Mouse (Mus musculus): ENCODE results near the gene Pcca. TPM values are rescaled to one million over a fixed set of nuclear protein-coding genes. Genes with fewer than 3 reads are reported as not detected.

Pcca gene
- 27.6 and 32.1 TPM in 2 replicates for polyA plus RNA-seq (2016; fragmentation: Nextera tagmentation; extraction: Ambion mirVana)

GRCm38 (mm10) chr14:122534017-122534924 lies at the start of gene Pcca:
Gene Pcca, plus strand, starts transcription at chr14:122534324.
- 1% methylated on average over 54 of the region's 54 CpGs for WGBS
- peak; percentile 98 for DNase-seq (ENCODE audit: low spot score)
- 0 out of 2 replicates have a peak, but pooled peaks cover 3% of the 10 kb centered on the region for H3K4me1 ChIP-seq

GRCm38 (mm10) chr14:122484458-122484843 lies 49.7 kb upstream of the Pcca start:
- Histone ChIP-seq H3K4me3 (no peak overlapping the region), H3K9me3 (no peaks in the 10 kb centered on the region), H3K27ac (no peak overlapping the region), H3K4me1 (no peaks in the 10 kb centered on the region), H3K36me3 (no peaks in the 10 kb centered on the region), H3K27me3 (ENCODE audit: insufficient read depth, poor library complexity, severe bottlenecking) (peaks cover 100% of the 10 kb centered on the region)
- WGBS: 8% methylated on average over 4 of the region's 4 CpGs
- DNase-seq (ENCODE audit: low spot score): peak; percentile 63

More at GRCm38 (mm10) chr14:122534017-122534924, at the start of gene Pcca:
- H3K36me3 ChIP-seq: no peaks in the 10 kb centered on the region
- H3K27ac ChIP-seq: peak within 1 kb of the TSS; percentile 88
- peak within 1 kb of the TSS; percentile 78 for H3K4me3 ChIP-seq
- H3K27me3 ChIP-seq (ENCODE audit: insufficient read depth, poor library complexity, severe bottlenecking): no peaks in the 10 kb centered on the region
- H3K9me3 ChIP-seq: no peaks in the 10 kb centered on the region

- H3K27me3 ChIP-seq (ENCODE audit: insufficient read depth, poor library complexity, severe bottlenecking): peaks cover 99% of the 10 kb centered on the region
- WGBS: under 1% methylated on average over 24 of the region's 24 CpGs
- DNase-seq (ENCODE audit: low spot score): peak; percentile 73
- H3K4me3 ChIP-seq: no peak overlapping the region
- H3K4me1 ChIP-seq: no peaks in the 10 kb centered on the region
- H3K9me3 ChIP-seq: no peaks in the 10 kb centered on the region
- H3K27ac ChIP-seq: no peak overlapping the region
- H3K36me3 ChIP-seq: no peaks in the 10 kb centered on the region
Measured at GRCm38 (mm10) chr14:122484844-122485551, 49.1 kb upstream of the Pcca start.

GRCm38 (mm10) chr14:122485635-122486181 lies 48.4 kb upstream of the Pcca start:
- no peak overlapping the region for H3K27ac ChIP-seq
- no peak for DNase-seq (ENCODE audit: low spot score)

GRCm38 (mm10) chr14:122486611-122487010 lies 47.5 kb upstream of the Pcca start:
- WGBS: 23% methylated on average over 1 of the region's 1 CpGs
- peak; percentile 5 for DNase-seq (ENCODE audit: low spot score)
- H3K36me3 ChIP-seq: no peaks in the 10 kb centered on the region
- no peak overlapping the region for H3K27ac ChIP-seq
- peaks cover 99% of the 10 kb centered on the region for H3K27me3 ChIP-seq (ENCODE audit: insufficient read depth, poor library complexity, severe bottlenecking)
- H3K4me3 ChIP-seq: no peak overlapping the region
- no peaks in the 10 kb centered on the region for H3K9me3 ChIP-seq
- 0 out of 2 replicates have a peak, but pooled peaks cover 5% of the 10 kb centered on the region for H3K4me1 ChIP-seq

More at GRCm38 (mm10) chr14:122485635-122486181, 48.4 kb upstream of the Pcca start:
- Histone ChIP-seq H3K36me3 (no peaks in the 10 kb centered on the region), H3K27me3 (ENCODE audit: insufficient read depth, poor library complexity, severe bottlenecking) (peaks cover 99% of the 10 kb centered on the region), H3K4me3 (no peak overlapping the region), H3K4me1 (0 out of 2 replicates have a peak, but pooled peaks cover 3% of the 10 kb centered on the region), H3K9me3 (no peaks in the 10 kb centered on the region)
- 2% methylated on average over 12 of the region's 12 CpGs for WGBS

- Histone ChIP-seq H3K27ac (no peak overlapping the region), H3K27me3 (ENCODE audit: insufficient read depth, poor library complexity, severe bottlenecking) (peaks cover 95% of the 10 kb centered on the region), H3K4me1 (0 out of 2 replicates have a peak, but pooled peaks cover 5% of the 10 kb centered on the region), H3K4me3 (no peak overlapping the region), H3K36me3 (no peaks in the 10 kb centered on the region), H3K9me3 (no peaks in the 10 kb centered on the region)
- 5% methylated on average over 5 of the region's 5 CpGs for WGBS
- DNase-seq (ENCODE audit: low spot score): peak; percentile 69
Measured at GRCm38 (mm10) chr14:122487366-122487765, 46.8 kb upstream of the Pcca start.

GRCm38 (mm10) chr14:122489041-122489440 lies 45.1 kb upstream of the Pcca start:
- 0 out of 2 replicates have a peak, but pooled peaks cover 5% of the 10 kb centered on the region for H3K4me1 ChIP-seq
- H3K9me3 ChIP-seq: no peaks in the 10 kb centered on the region
- no peaks in the 10 kb centered on the region for H3K36me3 ChIP-seq
- under 1% methylated on average over 5 of the region's 5 CpGs for WGBS
- peaks cover 94% of the 10 kb centered on the region for H3K27me3 ChIP-seq (ENCODE audit: insufficient read depth, poor library complexity, severe bottlenecking)
- H3K27ac ChIP-seq: no peak overlapping the region
- H3K4me3 ChIP-seq: no peak overlapping the region
- peak; percentile 48 for DNase-seq (ENCODE audit: low spot score)

- Histone ChIP-seq H3K9me3 (no peaks in the 10 kb centered on the region), H3K27ac (no peak overlapping the region), H3K27me3 (ENCODE audit: insufficient read depth, poor library complexity, severe bottlenecking) (peaks cover 88% of the 10 kb centered on the region), H3K36me3 (no peaks in the 10 kb centered on the region), H3K4me3 (no peak overlapping the region), H3K4me1 (0 out of 2 replicates have a peak, but pooled peaks cover 5% of the 10 kb centered on the region)
- peak; percentile 30 for DNase-seq (ENCODE audit: low spot score)
- WGBS: 4% methylated on average over 12 of the region's 12 CpGs
Measured at GRCm38 (mm10) chr14:122489686-122490414, 44.3 kb upstream of the Pcca start.

- WGBS: under 1% methylated on average over 51 of the region's 51 CpGs
- peak; percentile 74 for DNase-seq (ENCODE audit: low spot score)
- no peaks in the 10 kb centered on the region for H3K36me3 ChIP-seq
- no peaks in the 10 kb centered on the region for H3K9me3 ChIP-seq
- H3K4me3 ChIP-seq: peak within 1 kb of the TSS; percentile 51
- H3K27me3 ChIP-seq (ENCODE audit: insufficient read depth, poor library complexity, severe bottlenecking): peaks cover 80% of the 10 kb centered on the region
- no peak within 1 kb of the TSS for H3K27ac ChIP-seq
- H3K4me1 ChIP-seq: 0 out of 2 replicates have a peak, but pooled peaks cover 5% of the 10 kb centered on the region
Measured at GRCm38 (mm10) chr14:122490441-122491328, 43.4 kb upstream of the Pcca start, which contains the start of gene Gm10837. Gene Gm10837, plus strand, starts transcription at chr14:122490586.

- peaks cover 71% of the 10 kb centered on the region for H3K27me3 ChIP-seq (ENCODE audit: insufficient read depth, poor library complexity, severe bottlenecking)
- peak; percentile 6 for DNase-seq (ENCODE audit: low spot score)
Measured at GRCm38 (mm10) chr14:122491521-122491920, 42.6 kb upstream of the Pcca start.

GRCm38 (mm10) chr14:122492015-122492414 lies 42.1 kb upstream of the Pcca start:
- Histone ChIP-seq H3K27me3 (ENCODE audit: insufficient read depth, poor library complexity, severe bottlenecking) (peaks cover 66% of the 10 kb centered on the region), H3K36me3 (no peaks in the 10 kb centered on the region), H3K4me3 (no peak overlapping the region), H3K9me3 (no peaks in the 10 kb centered on the region), H3K27ac (no peak overlapping the region), H3K4me1 (0 out of 2 replicates have a peak, but pooled peaks cover 5% of the 10 kb centered on the region)
- no peak for DNase-seq (ENCODE audit: low spot score)
- 61% methylated on average over 1 of the region's 1 CpGs for WGBS

More at GRCm38 (mm10) chr14:122491521-122491920, 42.6 kb upstream of the Pcca start:
- Histone ChIP-seq H3K27ac (no peak overlapping the region), H3K36me3 (no peaks in the 10 kb centered on the region), H3K9me3 (no peaks in the 10 kb centered on the region), H3K4me3 (no peak overlapping the region), H3K4me1 (0 out of 2 replicates have a peak, but pooled peaks cover 5% of the 10 kb centered on the region)
- 67% methylated on average over 6 of the region's 6 CpGs for WGBS

All from heart, embryonic 10.5 days (tissue).